Mouse (Mus musculus) CH12.LX (cell line): ENCODE measurements around the gene 1810043G02Rik. TPM values are rescaled to one million over a fixed set of nuclear protein-coding genes. Genes with fewer than 3 reads are reported as not detected.
"Not testable (repeated sequence)": the region's sequence is repeated elsewhere in the genome, so short reads cannot be mapped to it uniquely, and the experiment has no call there.

Experiments
- DNase-seq: peaks from one replicate; pipeline ENCODE4 v3.0.0-alpha.2; 2013; ENCODE audit errors: extremely low read depth
- H3K27ac ChIP-seq: 2 replicates; pipeline ENCODE4 v1.5.1; 2012; ENCODE audit warnings: low read depth, mild to moderate bottlenecking, control low read depth, moderate library complexity; ENCODE audit not compliant: insufficient read depth
- H3K27me3 ChIP-seq: replicated peaks from 2 replicates; pipeline ENCODE3; 2012; ENCODE audit warnings: inconsistent platforms
- H3K36me3 ChIP-seq, 2 experiments: replicated peaks in 1 of 2; 2 replicates each; pipeline versions ENCODE3 to v1.6.1; 2012; ENCODE audit warnings: inconsistent platforms in 1 of 2, low read length in 1 of 2, mild to moderate bottlenecking in 1 of 2, mixed read lengths in 1 of 2, moderate library complexity in 1 of 2; ENCODE audit not compliant: control insufficient read depth in 1 of 2, insufficient read depth in 1 of 2
- H3K4me1 ChIP-seq, 2 experiments: 2 replicates each; pipeline ENCODE4 v1.6.1; 2012; ENCODE audit warnings: inconsistent platforms in 1 of 2, moderate library complexity in 1 of 2; ENCODE audit not compliant: insufficient read depth in 2 of 2, control insufficient read depth in 1 of 2
- H3K4me2 ChIP-seq: 2 replicates; pipeline ENCODE4 v1.6.1; 2012; ENCODE audit warnings: low read depth, mild to moderate bottlenecking, control low read depth; ENCODE audit not compliant: poor library complexity, insufficient read depth, severe bottlenecking
- H3K4me3 ChIP-seq, 3 experiments: fragments of 150-350 bp in 1 of 3; sonication (generic) in 1 of 3; replicated peaks in 1 of 3; 2 replicates each; pipeline versions ENCODE3 to v1.5.1; 2011 to 2012; ENCODE audit warnings: low read depth in 2 of 3, low read length in 2 of 3, mild to moderate bottlenecking in 2 of 3, moderate library complexity in 2 of 3, control low read depth in 1 of 3, improper control_type of control experiment in 1 of 3, inconsistent platforms in 1 of 3, mixed read lengths in 1 of 3; ENCODE audit not compliant: poor library complexity in 1 of 3
- H3K79me2 ChIP-seq: replicated peaks from 2 replicates; pipeline ENCODE4 v1.6.1; 2012; ENCODE audit warnings: mild to moderate bottlenecking, moderate library complexity; ENCODE audit not compliant: control insufficient read depth, poor library complexity, insufficient read depth, severe bottlenecking; ENCODE audit errors: extremely low read depth
- H3K9ac ChIP-seq: 2 replicates; pipeline ENCODE4 v1.6.1; 2012; ENCODE audit warnings: low read depth, mild to moderate bottlenecking, control low read depth, moderate library complexity; ENCODE audit not compliant: insufficient read depth
- H3K9me3 ChIP-seq: replicated peaks from 2 replicates; pipeline ENCODE3; 2012; ENCODE audit warnings: low read length, inconsistent platforms, mixed read lengths
- CHD1 ChIP-seq: IDR thresholded peaks from 2 replicates; pipeline ENCODE4 v1.6.1; 2012; ENCODE audit warnings: low read depth, low read length, improper control_type of control experiment, inconsistent platforms
- CTCF ChIP-seq, 2 experiments: IDR thresholded peaks in 1 of 2; conservative IDR thresholded peaks in 1 of 2; 2 replicates each; pipeline ENCODE4 v1.5.1; 2011 to 2012; ENCODE audit warnings: low read depth in 2 of 2, low read length in 2 of 2, improper control_type of control experiment in 1 of 2, inconsistent platforms in 1 of 2, mild to moderate bottlenecking in 1 of 2, moderate library complexity in 1 of 2
- ELF1 ChIP-seq: IDR thresholded peaks from 2 replicates; pipeline ENCODE4 v1.6.1; 2014; ENCODE audit warnings: low read depth, mild to moderate bottlenecking, inconsistent platforms, low read length, improper control_type of control experiment
- EP300 ChIP-seq: IDR thresholded peaks from 2 replicates; pipeline ENCODE4 v1.6.1; 2011; ENCODE audit warnings: low read length, improper control_type of control experiment
- HCFC1 ChIP-seq: IDR thresholded peaks from 2 replicates; pipeline ENCODE4 v1.6.1; 2012; ENCODE audit warnings: low read depth, mild to moderate bottlenecking, inconsistent platforms, low read length, improper control_type of control experiment
- IRF4 ChIP-seq: IDR thresholded peaks from 2 replicates; pipeline ENCODE4 v1.6.1; 2014; ENCODE audit warnings: low read depth, mild to moderate bottlenecking, inconsistent platforms, low read length, improper control_type of control experiment
- JUN ChIP-seq: IDR thresholded peaks from 2 replicates; pipeline ENCODE4 v1.6.1; 2011; ENCODE audit warnings: low read depth, mild to moderate bottlenecking, low read length, improper control_type of control experiment, moderate library complexity; ENCODE audit not compliant: insufficient read depth
- JUND ChIP-seq: conservative IDR thresholded peaks from 2 replicates; pipeline ENCODE4 v1.6.1; 2011; ENCODE audit warnings: low read depth, low read length, improper control_type of control experiment
- KAT2A ChIP-seq: IDR thresholded peaks from 2 replicates; pipeline ENCODE4 v1.6.1; 2012; ENCODE audit warnings: low read length, improper control_type of control experiment, inconsistent platforms; ENCODE audit not compliant: insufficient replicate concordance
- MAZ ChIP-seq: IDR thresholded peaks from 2 replicates; pipeline ENCODE4 v1.6.1; 2012; ENCODE audit warnings: low read depth, mild to moderate bottlenecking, inconsistent platforms, low read length, improper control_type of control experiment, moderate library complexity
- MEF2A ChIP-seq: IDR thresholded peaks from 2 replicates; pipeline ENCODE4 v1.6.1; 2014; ENCODE audit warnings: low read depth, mild to moderate bottlenecking, inconsistent platforms, low read length, improper control_type of control experiment, borderline replicate concordance
- MXI1 ChIP-seq: IDR thresholded peaks from 2 replicates; pipeline ENCODE4 v1.6.1; 2011; ENCODE audit warnings: mild to moderate bottlenecking, low read depth, low read length, improper control_type of control experiment
- MYC ChIP-seq: IDR thresholded peaks from 2 replicates; pipeline ENCODE4 v1.6.1; 2011; ENCODE audit warnings: low read depth, mild to moderate bottlenecking, improper control_type of control experiment, low read length
- PAX5 ChIP-seq: IDR thresholded peaks from 2 replicates; pipeline ENCODE4 v1.6.1; 2012; ENCODE audit warnings: low read length, inconsistent platforms, mixed read lengths
- POLR2A ChIP-seq: IDR thresholded peaks from 2 replicates; pipeline ENCODE4 v1.6.1; 2011; ENCODE audit warnings: low read depth, mild to moderate bottlenecking, improper control_type of control experiment, low read length
- POLR2AphosphoS2 ChIP-seq: IDR thresholded peaks from 2 replicates; pipeline ENCODE4 v1.6.1; 2011; ENCODE audit warnings: low read depth, low read length, improper control_type of control experiment
- SMC3 ChIP-seq: IDR thresholded peaks from 2 replicates; pipeline ENCODE4 v1.6.1; 2011; ENCODE audit warnings: low read depth, low read length, improper control_type of control experiment
- ZNF384 ChIP-seq: IDR thresholded peaks from 2 replicates; pipeline ENCODE4 v1.6.1; 2012; ENCODE audit warnings: low read depth, low read length, improper control_type of control experiment, inconsistent platforms
- dilution Hi-C: fragments of 300-500 bp; cut with MboI; formaldehyde crosslinking; loops from 2 replicates; pipeline ENCODE4 v1.14.3; 2020; ENCODE audit warnings: low sequenced_read_pairs; ENCODE audit not compliant: extremely low pct_unique_long_range_greater_than_20kb, extremely low pct_ligation_motif_present
- in situ Hi-C: fragments of 300-500 bp; cut with MboI; formaldehyde crosslinking; loops from 3 replicates; pipeline ENCODE4 v1.14.3; 2019; ENCODE audit warnings: low sequenced_read_pairs, low pct_ligation_motif_present, low pct_unique_long_range_greater_than_20kb, mixed read lengths
- polyA plus RNA-seq: library from polyadenylated mRNA; unstranded; fragments of >175 nt; gene quantifications from 2 replicates; pipeline ENCODE4 v1.2.1, GENCODE M21; 2012; ENCODE audit warnings: low read depth; ENCODE audit not compliant: insufficient read length
- total RNA-seq, 2 experiments: library from RNA; depleted of rRNA; stranded (reverse); fragments of 300-350 nt in 1 of 2; fragments of >200 nt in 1 of 2; gene quantifications; 2 replicates each; pipeline ENCODE4 v1.2.3; 2012 to 2014

1810043G02Rik gene
- total and polyA plus RNA-seq, 3 experiments: 3.3 to 6.2 (median 4.1) TPM

GRCm38 (mm10) chr10:78018797-78019203, 40.5 kb downstream of the 1810043G02Rik start (continued):
- TF ChIP-seq MAZ: no peak
- TF ChIP-seq CHD1: no peak
- no peak for TF ChIP-seq HCFC1
- no peak for TF ChIP-seq MYC
- TF ChIP-seq MEF2A: no peak
- TF ChIP-seq POLR2A: no peak
- TF ChIP-seq CTCF (conservative IDR thresholded peaks at IDR 0.05 in 1 of 2, IDR thresholded peaks at IDR 0.05 in 1 of 2; ENCODE audit: low read depth in 2 of 2, low read length in 2 of 2): peak; percentile 89 to 97
- no peak for TF ChIP-seq PAX5
- no peak for TF ChIP-seq ZNF384
- no peak for TF ChIP-seq JUND
- TF ChIP-seq KAT2A: no peak
- TF ChIP-seq MXI1: peak; percentile 34; the same call in 1 of the 2 replicates
- TF ChIP-seq EP300: no peak

GRCm38 (mm10) chr10:78019291-78019690, 41.0 kb downstream of the 1810043G02Rik start:
- Histone ChIP-seq H3K9ac (no peak overlapping the region), H3K36me3 (no peaks in the 10 kb centered on the region), H3K27me3 (peaks cover 16% of the 10 kb centered on the region), H3K9me3 (peaks cover 12% of the 10 kb centered on the region), H3K4me3 (no peak overlapping the region), H3K4me2 (0 out of 2 replicates have a peak overlapping the region, but pooled peaks have one; percentile 76), H3K27ac (no peak overlapping the region), H3K4me1 (peaks cover 0 to 3% of the 10 kb centered on the region in 2 experiments; a peak in 2 of 4 replicates), H3K79me2 (no peaks in the 10 kb centered on the region)
- TF ChIP-seq EP300 (no peak), JUN (no peak), PAX5 (no peak), SMC3 (no peak), MXI1 (no peak), IRF4 (no peak), POLR2AphosphoS2 (no peak), ELF1 (no peak), POLR2A (no peak)
- dilution Hi-C loops: no loop called here
- DNase-seq: no peak
- in situ Hi-C loops: no loop called here

- in situ Hi-C loops, H3K9ac ChIP-seq, H3K27ac ChIP-seq, DNase-seq, H3K9me3 ChIP-seq, H3K79me2 ChIP-seq, dilution Hi-C loops, H3K36me3 ChIP-seq, H3K4me2 ChIP-seq, H3K4me3 ChIP-seq, H3K4me1 ChIP-seq: not testable (repeated sequence)
- peaks cover 12% of the 10 kb centered on the region for H3K27me3 ChIP-seq
Observed at GRCm38 (mm10) chr10:78019984-78020383, 41.7 kb downstream of the 1810043G02Rik start.
